Mouse (Mus musculus): ENCODE measurements around the gene Olfr1367.

Olfr1367 gene

DNA sequence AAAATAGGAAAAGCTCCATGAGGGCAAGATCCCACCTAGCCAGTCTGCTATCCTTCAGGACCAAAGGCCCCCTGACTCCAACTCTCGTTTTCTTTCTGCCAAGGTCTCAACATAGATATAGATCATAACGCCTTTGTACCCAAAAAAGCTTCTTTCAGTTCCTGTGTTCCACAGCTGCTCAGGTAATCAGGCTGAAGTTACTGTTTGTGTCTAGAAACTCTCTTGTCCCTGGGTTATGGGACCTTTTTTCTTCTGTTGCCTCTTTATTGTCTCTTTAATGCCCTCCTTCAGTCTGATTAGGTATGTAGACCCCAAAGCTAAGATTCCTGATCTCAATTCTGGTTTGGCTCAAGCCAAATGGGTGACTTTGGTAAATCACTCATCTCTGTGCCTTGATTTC lies 50.8 kb downstream of the Olfr1367 start:
- no peak for DNase-seq
